Mouse (Mus musculus): ENCODE measurements at regions not wholly inside any gene's neighbourhood (a gene's known extent, or its start where the extent isn't known, plus 50 kb on each side); places are given as distances from the start of the nearest gene placed in this dataset.

DNA sequence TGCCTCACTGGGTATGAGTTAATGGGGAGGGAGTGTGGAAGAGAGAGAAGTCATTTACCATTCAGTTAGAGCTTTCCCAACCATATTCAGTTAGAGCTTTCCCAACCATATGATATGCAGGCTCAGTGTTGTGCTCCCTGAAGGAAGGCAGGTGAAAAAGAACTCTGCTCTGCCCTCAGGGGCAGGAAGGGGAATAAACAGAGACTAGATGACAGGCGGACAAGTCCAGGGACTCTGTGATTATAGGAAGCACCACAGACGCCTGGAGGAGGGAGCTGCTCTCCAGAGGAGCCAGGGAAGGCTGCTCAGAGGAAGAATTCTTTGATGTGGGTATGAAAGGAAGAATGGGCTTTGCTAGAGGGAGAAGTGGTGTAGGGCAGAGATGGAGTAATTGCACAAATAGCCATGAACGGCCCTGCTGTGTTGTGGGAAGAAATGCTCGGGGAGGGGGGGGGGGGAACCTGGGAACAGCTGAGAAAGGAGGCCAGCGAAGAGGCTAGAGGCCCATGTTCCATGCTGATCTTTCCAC is 220.3 kb upstream of the Camk1g start:
- TF ChIP-seq GATA1 (IDR thresholded peaks at IDR 0.05; ENCODE audit: low read length), result no peak
- no peak for TF ChIP-seq TAL1 (IDR thresholded peaks at IDR 0.05; ENCODE audit: low read length)
- Histone ChIP-seq H3K9me3 (ENCODE audit: control insufficient read depth, low read length) (no peaks in the 10 kb centered on the region), H3K27me3 (ENCODE audit: control insufficient read depth) (no peaks in the 10 kb centered on the region), H3K4me3 (replicated peaks) (no peak overlapping the region), H3K4me1 (ENCODE audit: control insufficient read depth) (no peaks in the 10 kb centered on the region), H3K36me3 (ENCODE audit: control insufficient read depth) (no peaks in the 10 kb centered on the region)

- Histone ChIP-seq H3K4me3 (replicated peaks) (no peak overlapping the region), H3K27me3 (ENCODE audit: control insufficient read depth) (no peaks in the 10 kb centered on the region), H3K4me1 (ENCODE audit: control insufficient read depth) (no peaks in the 10 kb centered on the region), H3K9me3 (ENCODE audit: control insufficient read depth, low read length) (no peaks in the 10 kb centered on the region), H3K36me3 (ENCODE audit: control insufficient read depth) (no peaks in the 10 kb centered on the region)
- TF ChIP-seq TAL1 (IDR thresholded peaks at IDR 0.05; ENCODE audit: low read length) (no peak), GATA1 (IDR thresholded peaks at IDR 0.05; ENCODE audit: low read length) (no peak)
Observed at GRCm38 (mm10) chr1:193588477-193589464, 218.7 kb upstream of the Camk1g start.

DNA sequence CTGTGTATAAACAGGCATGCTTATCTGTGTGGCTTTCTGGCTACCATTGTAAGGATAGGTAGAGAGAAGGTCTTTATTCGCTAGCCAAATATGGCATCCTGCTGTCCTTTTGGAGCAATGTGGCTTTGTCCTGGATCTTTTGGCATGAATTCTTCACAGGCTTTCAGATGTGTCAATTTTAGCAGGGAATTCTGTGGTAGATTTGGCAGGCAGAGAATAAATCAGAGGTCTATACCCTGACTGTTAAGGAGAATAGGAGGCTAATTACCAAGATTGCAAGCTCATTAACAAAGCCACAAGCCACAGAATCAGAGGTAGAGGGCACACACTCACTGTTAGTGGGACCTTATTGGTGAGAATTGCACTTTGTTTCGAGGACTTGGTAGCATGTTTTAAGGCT is 217.2 kb upstream of the Camk1g start:
- no peaks in the 10 kb centered on the region for H3K9me3 ChIP-seq (ENCODE audit: control insufficient read depth, low read length)
- no peaks in the 10 kb centered on the region for H3K27me3 ChIP-seq (ENCODE audit: control insufficient read depth)
- H3K36me3 ChIP-seq (ENCODE audit: control insufficient read depth), result no peaks in the 10 kb centered on the region
- no peak overlapping the region for H3K4me3 ChIP-seq (replicated peaks)
- TF ChIP-seq TAL1 (IDR thresholded peaks at IDR 0.05; ENCODE audit: low read length), result no peak
- TF ChIP-seq GATA1 (IDR thresholded peaks at IDR 0.05; ENCODE audit: low read length), result no peak
- no peaks in the 10 kb centered on the region for H3K4me1 ChIP-seq (ENCODE audit: control insufficient read depth)

GRCm38 (mm10) chr1:193586896-193587295 is 216.8 kb upstream of the Camk1g start:
- no peak for TF ChIP-seq TAL1 (IDR thresholded peaks at IDR 0.05; ENCODE audit: low read length)
- no peak for TF ChIP-seq GATA1 (IDR thresholded peaks at IDR 0.05; ENCODE audit: low read length)
- Histone ChIP-seq H3K4me3 (replicated peaks) (no peak overlapping the region), H3K27me3 (ENCODE audit: control insufficient read depth) (no peaks in the 10 kb centered on the region), H3K9me3 (ENCODE audit: control insufficient read depth, low read length) (no peaks in the 10 kb centered on the region), H3K4me1 (ENCODE audit: control insufficient read depth) (no peaks in the 10 kb centered on the region), H3K36me3 (ENCODE audit: control insufficient read depth) (no peaks in the 10 kb centered on the region)

DNA sequence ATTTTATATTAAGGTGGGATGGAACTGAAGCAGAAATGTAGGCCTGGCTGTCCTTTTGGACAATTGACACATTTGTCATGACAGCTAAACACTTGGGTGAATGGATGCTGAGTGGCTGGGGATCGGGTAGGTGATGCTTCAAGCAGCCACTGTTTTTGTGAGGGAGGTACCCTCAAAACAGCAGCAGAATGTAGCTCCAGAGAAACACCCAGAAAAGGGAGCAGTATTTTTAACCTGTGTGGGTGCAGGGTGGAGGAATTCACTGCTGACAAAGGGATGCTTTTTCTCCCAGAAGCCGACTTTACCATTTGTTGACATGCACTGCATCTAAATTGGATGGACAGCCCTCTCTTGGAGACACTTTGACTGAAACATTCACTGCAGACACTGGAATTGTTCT is 213.7 kb upstream of the Camk1g start:
- Histone ChIP-seq H3K36me3 (ENCODE audit: control insufficient read depth) (no peaks in the 10 kb centered on the region), H3K9me3 (ENCODE audit: control insufficient read depth, low read length) (no peaks in the 10 kb centered on the region), H3K4me1 (ENCODE audit: control insufficient read depth) (no peaks in the 10 kb centered on the region), H3K27me3 (ENCODE audit: control insufficient read depth) (no peaks in the 10 kb centered on the region), H3K4me3 (replicated peaks) (no peak overlapping the region)
- TF ChIP-seq GATA1 (IDR thresholded peaks at IDR 0.05; ENCODE audit: low read length), result no peak
- TF ChIP-seq TAL1 (IDR thresholded peaks at IDR 0.05; ENCODE audit: low read length), result no peak

DNA sequence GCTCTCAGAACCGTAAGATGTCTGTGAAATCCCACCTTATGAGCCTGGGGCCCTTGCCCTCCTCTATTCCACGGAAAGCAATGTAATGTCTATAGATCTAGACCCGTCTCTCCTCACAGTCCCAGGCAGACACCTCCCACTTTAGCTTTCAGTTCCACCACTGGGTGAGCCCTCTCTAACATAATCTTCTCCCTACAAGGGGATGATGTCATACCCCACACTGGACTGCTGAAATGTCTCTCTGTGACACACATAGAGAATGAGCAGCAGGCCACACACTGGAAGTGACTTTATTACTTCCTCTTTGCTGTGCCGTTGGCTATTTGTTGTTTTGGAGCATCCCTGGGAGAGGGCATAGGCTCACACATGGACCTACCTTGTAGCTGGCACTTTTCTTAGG is 210.3 kb upstream of the Camk1g start:
- Histone ChIP-seq H3K27me3 (ENCODE audit: control insufficient read depth) (no peaks in the 10 kb centered on the region), H3K4me3 (replicated peaks) (no peak overlapping the region), H3K9me3 (ENCODE audit: control insufficient read depth, low read length) (no peaks in the 10 kb centered on the region), H3K4me1 (ENCODE audit: control insufficient read depth) (no peaks in the 10 kb centered on the region), H3K36me3 (ENCODE audit: control insufficient read depth) (no peaks in the 10 kb centered on the region)
- no peak for TF ChIP-seq TAL1 (IDR thresholded peaks at IDR 0.05; ENCODE audit: low read length)

DNA sequence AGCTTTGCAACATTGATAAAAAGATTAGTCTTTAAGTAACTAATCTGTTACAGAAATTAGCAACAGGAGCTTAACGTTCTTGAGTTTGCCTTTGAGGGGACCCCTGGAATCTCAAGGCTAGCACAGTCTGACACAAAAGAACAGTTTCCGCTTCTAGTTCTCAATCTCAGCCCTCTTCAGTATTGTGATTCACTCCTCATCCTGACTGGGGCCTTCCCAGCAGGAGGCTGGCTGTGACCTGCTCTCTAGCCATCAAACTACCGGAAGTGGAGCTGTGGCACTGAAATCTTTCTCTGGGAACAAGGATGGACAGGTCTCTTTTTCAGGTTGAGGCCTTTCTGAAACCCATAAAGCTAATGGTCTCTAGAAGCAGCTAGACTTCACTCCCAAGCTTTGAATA is 209.6 kb upstream of the Camk1g start:
- H3K9me3 ChIP-seq (ENCODE audit: control insufficient read depth, low read length), result no peaks in the 10 kb centered on the region
- H3K4me3 ChIP-seq (replicated peaks), result no peak overlapping the region
- TF ChIP-seq GATA1 (IDR thresholded peaks at IDR 0.05; ENCODE audit: low read length), result no peak
- no peak for TF ChIP-seq TAL1 (IDR thresholded peaks at IDR 0.05; ENCODE audit: low read length)
- no peaks in the 10 kb centered on the region for H3K4me1 ChIP-seq (ENCODE audit: control insufficient read depth)
- no peaks in the 10 kb centered on the region for H3K36me3 ChIP-seq (ENCODE audit: control insufficient read depth)
- H3K27me3 ChIP-seq (ENCODE audit: control insufficient read depth), result no peaks in the 10 kb centered on the region

DNA sequence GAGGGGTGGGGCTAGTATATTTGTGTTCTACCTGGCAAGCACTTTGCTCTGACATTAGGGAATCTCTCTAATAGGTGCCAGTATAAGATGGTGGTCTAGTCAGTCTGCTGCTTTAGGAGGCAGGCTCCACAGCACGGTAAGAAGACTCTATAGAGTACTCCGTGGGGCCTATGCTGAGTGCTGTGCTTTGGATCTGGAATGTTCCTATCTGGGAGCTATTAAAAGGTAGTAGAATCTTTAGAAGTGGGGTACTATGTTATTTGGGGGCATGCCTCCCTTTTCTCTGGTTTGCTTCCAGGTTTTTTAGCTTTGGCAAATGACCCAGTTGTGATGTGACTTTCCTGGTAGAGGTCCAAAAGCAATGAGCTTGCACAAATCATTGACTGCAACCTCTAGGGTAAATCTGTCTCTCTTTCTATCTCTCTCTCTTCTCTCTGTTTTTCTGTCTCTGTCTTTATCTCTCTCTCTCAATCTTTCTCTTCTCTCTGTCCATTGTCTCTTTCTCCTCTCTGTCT is 208.6 kb upstream of the Camk1g start:
- Histone ChIP-seq H3K9me3 (ENCODE audit: control insufficient read depth, low read length) (no peaks in the 10 kb centered on the region), H3K27me3 (ENCODE audit: control insufficient read depth) (no peaks in the 10 kb centered on the region), H3K4me1 (ENCODE audit: control insufficient read depth) (no peaks in the 10 kb centered on the region), H3K36me3 (ENCODE audit: control insufficient read depth) (no peaks in the 10 kb centered on the region), H3K4me3 (replicated peaks) (no peak overlapping the region)
- no peak for TF ChIP-seq TAL1 (IDR thresholded peaks at IDR 0.05; ENCODE audit: low read length)
- TF ChIP-seq GATA1 (IDR thresholded peaks at IDR 0.05; ENCODE audit: low read length), result no peak

GRCm38 (mm10) chr1:193577821-193578220 is 207.7 kb upstream of the Camk1g start:
- Histone ChIP-seq H3K4me3 (replicated peaks) (no peak overlapping the region), H3K36me3 (ENCODE audit: control insufficient read depth) (no peaks in the 10 kb centered on the region), H3K27me3 (ENCODE audit: control insufficient read depth) (no peaks in the 10 kb centered on the region), H3K4me1 (ENCODE audit: control insufficient read depth) (no peaks in the 10 kb centered on the region), H3K9me3 (ENCODE audit: control insufficient read depth, low read length) (no peaks in the 10 kb centered on the region)
- TF ChIP-seq TAL1 (IDR thresholded peaks at IDR 0.05; ENCODE audit: low read length), result no peak
- TF ChIP-seq GATA1 (IDR thresholded peaks at IDR 0.05; ENCODE audit: low read length), result no peak
